Mouse (Mus musculus) forebrain, embryonic 14.5 days (tissue): Measurements from ENCODE around the gene Ankrd53. TPM values are rescaled to one million over a fixed set of nuclear protein-coding genes. Genes with fewer than 3 reads are reported as not detected.

Experiments used
- ATAC-seq: fragments of 200-750 bp; cut with Nextera tagmentation; 2 replicates; pipeline ENCODE4 v1.8.0; 2017; ENCODE audit warnings: mild to moderate bottlenecking, moderate library complexity
- DNase-seq: peaks from one replicate; pipeline ENCODE4 v3.0.0-alpha.2; 2015; ENCODE audit warnings: low spot score
- H3K27ac ChIP-seq: fragments of 300-500 bp; sonication (generic); 2 replicates; pipeline ENCODE4 v1.5.1; 2014; ENCODE audit warnings: low read depth, mild to moderate bottlenecking, control low read depth, low read length, moderate library complexity
- H3K27me3 ChIP-seq: fragments of 300-500 bp; sonication (generic); replicated peaks from 2 replicates; pipeline ENCODE4 v1.6.1; 2014; ENCODE audit warnings: low read length, control low read depth, mixed read lengths; ENCODE audit not compliant: control insufficient read depth, insufficient read depth
- H3K36me3 ChIP-seq: fragments of 300-500 bp; sonication (generic); 2 replicates; pipeline ENCODE4 v1.6.1; 2014; ENCODE audit warnings: low read length, control low read depth; ENCODE audit not compliant: control insufficient read depth, insufficient read depth
- H3K4me1 ChIP-seq: fragments of 300-500 bp; sonication (generic); 2 replicates; pipeline ENCODE4 v1.6.1; 2014; ENCODE audit warnings: antibody characterized with exemption, low read length, control low read depth; ENCODE audit not compliant: control insufficient read depth, insufficient read depth
- H3K4me2 ChIP-seq: fragments of 300-500 bp; sonication (generic); 2 replicates; pipeline ENCODE4 v1.6.1; 2014; ENCODE audit warnings: mild to moderate bottlenecking, control low read depth, low read length
- H3K4me3 ChIP-seq: fragments of 300-500 bp; sonication (generic); 2 replicates; pipeline ENCODE4 v1.5.1; 2014; ENCODE audit warnings: low read depth, low read length, control low read depth
- H3K9ac ChIP-seq: fragments of 300-500 bp; sonication (generic); 2 replicates; pipeline ENCODE4 v1.6.1; 2014; ENCODE audit warnings: mild to moderate bottlenecking, low read length, control low read depth, moderate library complexity
- H3K9me3 ChIP-seq: fragments of 300-500 bp; sonication (generic); replicated peaks from 2 replicates; pipeline ENCODE4 v1.6.1; 2016; ENCODE audit warnings: low read length, control low read depth, mixed read lengths; ENCODE audit not compliant: control insufficient read depth
- WGBS: fragments of 180-500 bp; shearing (Covaris S2); extraction: QIAGEN DNeasy Blood & Tissue Kit; methylation state at CpG from one replicate; pipeline ENCODE4 v1.1.7; 2014; 5-methylcytosine and 5-hydroxymethylcytosine counted together
- polyA plus RNA-seq: library from polyadenylated mRNA; unstranded; fragments of >200 nt; fragmentation: Nextera tagmentation; extraction: Ambion mirVana; gene quantifications from 2 replicates; pipeline ENCODE4 v1.2.1, GENCODE M21; 2014

Gene Ankrd53
- not detected in 2 replicates for polyA plus RNA-seq

- no peak for ATAC-seq
- Histone ChIP-seq H3K4me1 (peaks cover 5% of the 10 kb centered on the region; the same call in 1 of the 2 replicates), H3K27ac (no peak within 1 kb of the TSS), H3K9ac (peak within 1 kb of the TSS; percentile 22; the same call in 1 of the 2 replicates), H3K36me3 (no peaks in the 10 kb centered on the region), H3K4me2 (peak within 1 kb of the TSS; percentile 49), H3K9me3 (no peaks in the 10 kb centered on the region), H3K27me3 (peaks cover 54% of the 10 kb centered on the region), H3K4me3 (peak within 1 kb of the TSS; percentile 16)
- DNase-seq = no peak
- WGBS = 24% methylated on average over 6 of the region's 6 CpGs
These were observed at the start of gene Ankrd53 for GRCm38 (mm10) chr6:83762344-83762743. Gene Ankrd53 (plus strand): TSS chr6:83762644.

- Histone ChIP-seq H3K27me3 (peaks cover 99% of the 10 kb centered on the region), H3K9ac (no peak overlapping the region), H3K4me2 (no peak overlapping the region), H3K4me1 (peaks cover 12% of the 10 kb centered on the region), H3K27ac (no peak overlapping the region), H3K9me3 (no peaks in the 10 kb centered on the region), H3K4me3 (no peak overlapping the region), H3K36me3 (no peaks in the 10 kb centered on the region)
- no peak for ATAC-seq
- DNase-seq = no peak
- WGBS = 4% methylated on average over 12 of the region's 12 CpGs
These were observed 48.9 kb upstream of the Ankrd53 start for GRCm38 (mm10) chr6:83713271-83714136.

GRCm38 (mm10) chr6:83714221-83715123 is 48.0 kb upstream of the Ankrd53 start:
- ATAC-seq = no peak

GRCm38 (mm10) chr6:83715461-83716196 is 46.8 kb upstream of the Ankrd53 start:
- WGBS = under 1% methylated on average over 30 of the region's 30 CpGs
- Histone ChIP-seq H3K36me3 (no peaks in the 10 kb centered on the region), H3K4me2 (no peak overlapping the region), H3K4me3 (no peak overlapping the region), H3K4me1 (peaks cover 8% of the 10 kb centered on the region), H3K27ac (no peak overlapping the region), H3K9ac (no peak overlapping the region), H3K9me3 (no peaks in the 10 kb centered on the region), H3K27me3 (peaks cover 98% of the 10 kb centered on the region)
- ATAC-seq (no peak), DNase-seq (no peak)

More at GRCm38 (mm10) chr6:83714221-83715123, 48.0 kb upstream of the Ankrd53 start:
- H3K9ac ChIP-seq = no peak overlapping the region
- H3K4me1 ChIP-seq = peaks cover 12% of the 10 kb centered on the region
- no peak overlapping the region for H3K4me3 ChIP-seq
- no peaks in the 10 kb centered on the region for H3K9me3 ChIP-seq
- H3K27me3 ChIP-seq = peaks cover 99% of the 10 kb centered on the region
- no peaks in the 10 kb centered on the region for H3K36me3 ChIP-seq
- DNase-seq = peak; percentile 51
- no peak overlapping the region for H3K27ac ChIP-seq
- WGBS = under 1% methylated on average over 34 of the region's 34 CpGs
- H3K4me2 ChIP-seq = no peak overlapping the region

- Histone ChIP-seq H3K4me3 (no peak overlapping the region), H3K27me3 (peaks cover 97% of the 10 kb centered on the region), H3K9me3 (no peaks in the 10 kb centered on the region), H3K4me1 (peaks cover under 1% of the 10 kb centered on the region; the same call in 1 of the 2 replicates), H3K36me3 (no peaks in the 10 kb centered on the region), H3K27ac (no peak overlapping the region), H3K4me2 (no peak overlapping the region), H3K9ac (no peak overlapping the region)
- WGBS = 1% methylated on average over 8 of the region's 8 CpGs
- ATAC-seq (no peak), DNase-seq (no peak)
These were observed 45.4 kb upstream of the Ankrd53 start for GRCm38 (mm10) chr6:83717026-83717425.

GRCm38 (mm10) chr6:83722526-83722925 is 39.9 kb upstream of the Ankrd53 start:
- H3K27me3 ChIP-seq = peaks cover 64% of the 10 kb centered on the region
- WGBS = 18% methylated on average over 6 of the region's 6 CpGs

GRCm38 (mm10) chr6:83727178-83727577 is 35.3 kb upstream of the Ankrd53 start:
- H3K9me3 ChIP-seq = no peaks in the 10 kb centered on the region
- H3K27ac ChIP-seq = no peak overlapping the region
- H3K4me3 ChIP-seq = no peak overlapping the region
- no peaks in the 10 kb centered on the region for H3K36me3 ChIP-seq
- WGBS = 38% methylated on average over 4 of the region's 4 CpGs
- no peak for DNase-seq
- ATAC-seq = no peak
- no peaks in the 10 kb centered on the region for H3K4me1 ChIP-seq
- H3K9ac ChIP-seq = no peak overlapping the region
- no peak overlapping the region for H3K4me2 ChIP-seq
- H3K27me3 ChIP-seq = peaks cover 20% of the 10 kb centered on the region

More at GRCm38 (mm10) chr6:83722526-83722925, 39.9 kb upstream of the Ankrd53 start:
- DNase-seq (no peak), ATAC-seq (no peak)
- no peaks in the 10 kb centered on the region for H3K4me1 ChIP-seq
- no peak overlapping the region for H3K4me3 ChIP-seq
- no peaks in the 10 kb centered on the region for H3K36me3 ChIP-seq
- H3K27ac ChIP-seq = no peak overlapping the region
- H3K9ac ChIP-seq = no peak overlapping the region
- H3K9me3 ChIP-seq = no peaks in the 10 kb centered on the region
- no peak overlapping the region for H3K4me2 ChIP-seq

GRCm38 (mm10) chr6:83728488-83728887 is 34.0 kb upstream of the Ankrd53 start:
- H3K9me3 ChIP-seq = no peaks in the 10 kb centered on the region
- 86% methylated on average over 3 of the region's 3 CpGs for WGBS
- H3K36me3 ChIP-seq = no peaks in the 10 kb centered on the region
- peaks cover 12% of the 10 kb centered on the region for H3K27me3 ChIP-seq
- no peak overlapping the region for H3K4me2 ChIP-seq
- H3K4me1 ChIP-seq = no peaks in the 10 kb centered on the region
- ATAC-seq (no peak), DNase-seq (no peak)
- no peak overlapping the region for H3K9ac ChIP-seq
- no peak overlapping the region for H3K4me3 ChIP-seq
- H3K27ac ChIP-seq = no peak overlapping the region
